Mouse (Mus musculus) heart, embryonic 13.5 days (tissue): ENCODE data around the gene Rnf121. TPM values are rescaled to one million over a fixed set of nuclear protein-coding genes. Genes with fewer than 3 reads are reported as not detected.
A peak's percentile ranks its signal among the peaks of the same experiment; 100 is the strongest.

Experiments used
- ATAC-seq: fragments of 200-750 bp; cut with Nextera tagmentation; 2 replicates; pipeline ENCODE4 v1.8.0; 2017; ENCODE audit warnings: moderate TSS enrichment; ENCODE audit not compliant: insufficient number of reproducible peaks, low FRiP score, low TSS enrichment; ENCODE audit errors: extremely low read depth
- H3K27ac ChIP-seq: fragments of 300-500 bp; sonication (generic); replicated peaks from 2 replicates; pipeline ENCODE4 v1.5.1; 2015; ENCODE audit warnings: moderate library complexity, mild to moderate bottlenecking, inconsistent platforms
- H3K27me3 ChIP-seq: fragments of 300-500 bp; sonication (generic); replicated peaks from 2 replicates; pipeline ENCODE4 v1.6.1; 2015; ENCODE audit warnings: mild to moderate bottlenecking, inconsistent platforms
- H3K36me3 ChIP-seq: fragments of 300-500 bp; sonication (generic); 2 replicates; pipeline ENCODE4 v1.6.1; 2015; ENCODE audit warnings: mild to moderate bottlenecking, inconsistent platforms
- H3K4me1 ChIP-seq: fragments of 300-500 bp; sonication (generic); 2 replicates; pipeline ENCODE4 v1.6.1; 2015; ENCODE audit warnings: inconsistent platforms
- H3K4me2 ChIP-seq: fragments of 300-500 bp; sonication (generic); 2 replicates; pipeline ENCODE4 v1.6.1; 2015; ENCODE audit warnings: inconsistent platforms, mild to moderate bottlenecking, moderate library complexity
- H3K4me3 ChIP-seq: fragments of 300-500 bp; sonication (generic); 2 replicates; pipeline ENCODE4 v1.5.1; 2015; ENCODE audit warnings: moderate library complexity, mild to moderate bottlenecking, inconsistent platforms
- H3K9ac ChIP-seq: fragments of 300-500 bp; sonication (generic); 2 replicates; pipeline ENCODE4 v1.6.1; 2015; ENCODE audit warnings: inconsistent platforms, mild to moderate bottlenecking, moderate library complexity
- H3K9me3 ChIP-seq: fragments of 300-500 bp; sonication (generic); 2 replicates; pipeline ENCODE4 v1.6.1; 2016; ENCODE audit warnings: inconsistent platforms
- WGBS: fragments of 180-500 bp; shearing (Covaris S2); methylation state at CpG from one replicate; pipeline ENCODE4 v1.1.7; 2015; ENCODE audit warnings: mixed read lengths; 5-methylcytosine and 5-hydroxymethylcytosine counted together
- polyA plus RNA-seq: library from polyadenylated mRNA; unstranded; fragments of >200 nt; fragmentation: Nextera tagmentation; extraction: Ambion mirVana; gene quantifications from 2 replicates; pipeline ENCODE4 v1.2.1, GENCODE M21; 2015

The Rnf121 gene
- polyA plus RNA-seq, 1 experiment from 2014 or later = 17.0 TPM

DNA sequence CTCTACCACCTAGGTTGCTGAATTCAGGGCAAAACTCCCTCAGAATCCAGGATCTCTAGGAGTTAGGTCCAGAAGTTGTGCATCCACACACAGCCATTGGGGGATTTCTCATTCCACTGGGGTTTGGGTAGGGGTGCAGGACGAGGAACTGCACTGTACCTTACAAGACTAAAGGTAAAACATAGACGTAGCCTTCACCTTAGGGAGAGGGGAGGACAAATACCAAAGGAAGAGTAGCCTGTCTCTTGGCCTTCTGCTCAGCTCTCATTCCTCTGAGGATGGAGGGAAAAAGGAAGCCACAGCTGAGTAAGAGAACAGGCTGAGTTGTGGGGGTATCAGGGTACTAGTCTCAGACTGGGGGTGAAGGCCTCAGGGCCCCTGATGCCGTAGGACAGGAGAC is 46.7 kb downstream of the Rnf121 start, which contains the start of gene Il18bp:
TSS of gene Il18bp (minus strand) at position 101 of the 400 bp plus-strand sequence.
- H3K4me2 ChIP-seq = peak within 1 kb of the TSS; percentile 11; the same call in 1 of the 2 replicates
- H3K9ac ChIP-seq = 0 out of 2 replicates have a peak within 1 kb of the TSS, but pooled peaks have one; percentile 19
- peaks cover 100% of the 10 kb centered on the region for H3K36me3 ChIP-seq
- no peak for ATAC-seq
- 87% methylated on average over 3 of the region's 3 CpGs for WGBS
- H3K9me3 ChIP-seq = no peaks in the 10 kb centered on the region
- peak within 1 kb of the TSS; percentile 63 for H3K27ac ChIP-seq
- H3K4me1 ChIP-seq = peaks cover 18% of the 10 kb centered on the region; the same call in 1 of the 2 replicates
- no peak within 1 kb of the TSS for H3K4me3 ChIP-seq
- H3K27me3 ChIP-seq = no peaks in the 10 kb centered on the region

DNA sequence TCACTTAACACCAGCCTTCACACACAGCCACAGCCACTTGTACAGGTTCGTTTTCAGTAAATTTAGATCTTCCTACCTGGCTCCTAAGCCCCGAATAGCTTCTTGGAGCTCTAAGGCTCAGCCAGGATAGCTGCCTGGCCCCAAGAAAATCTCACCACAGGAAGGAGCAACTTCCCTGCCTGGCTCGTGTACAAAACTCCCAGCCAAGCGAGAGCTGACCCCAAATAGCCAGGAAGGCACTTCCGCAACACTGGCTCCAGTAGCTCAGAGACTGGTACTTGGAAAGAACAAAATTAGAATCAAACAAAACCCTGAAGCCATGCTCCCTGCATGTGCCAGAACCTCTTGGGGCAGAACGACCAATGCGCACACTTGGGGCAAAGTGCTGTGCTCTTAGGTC is 47.2 kb downstream of the Rnf121 start:
- Histone ChIP-seq H3K27me3 (no peaks in the 10 kb centered on the region), H3K36me3 (peaks cover 100% of the 10 kb centered on the region), H3K4me2 (no peak overlapping the region), H3K4me3 (no peak overlapping the region), H3K9me3 (no peaks in the 10 kb centered on the region), H3K4me1 (peaks cover 18% of the 10 kb centered on the region; the same call in 1 of the 2 replicates), H3K9ac (no peak overlapping the region), H3K27ac (peak overlapping the region; percentile 63)
- no peak for ATAC-seq
- 64% methylated on average over 7 of the region's 7 CpGs for WGBS

DNA sequence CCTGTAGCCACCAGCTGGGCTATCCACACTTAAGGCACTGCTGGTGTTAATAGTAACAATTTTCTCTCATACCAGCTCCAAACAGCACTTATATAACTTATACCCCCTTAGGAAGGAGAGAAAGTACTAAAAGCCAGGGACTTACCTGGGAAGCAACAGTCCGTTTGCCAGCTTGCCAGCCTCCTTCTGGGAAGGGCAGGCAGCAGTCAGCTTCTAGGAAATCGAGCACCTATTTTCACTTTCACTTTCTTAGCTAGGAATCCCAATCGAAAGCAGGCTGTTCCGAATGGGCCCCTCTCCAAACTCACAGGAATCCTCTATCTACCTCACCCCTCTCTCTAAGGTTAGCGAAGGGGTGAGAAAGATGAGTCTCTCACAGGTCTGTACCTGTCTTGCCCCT is 47.8 kb downstream of the Rnf121 start:
- H3K36me3 ChIP-seq = peaks cover 100% of the 10 kb centered on the region
- peak overlapping the region; percentile 11; the same call in 1 of the 2 replicates for H3K4me2 ChIP-seq
- no peak for ATAC-seq
- no peak overlapping the region for H3K4me3 ChIP-seq
- H3K9ac ChIP-seq = 0 out of 2 replicates have a peak overlapping the region, but pooled peaks have one; percentile 19
- H3K9me3 ChIP-seq = no peaks in the 10 kb centered on the region
- no peaks in the 10 kb centered on the region for H3K27me3 ChIP-seq
- H3K4me1 ChIP-seq = peaks cover 18% of the 10 kb centered on the region; the same call in 1 of the 2 replicates
- H3K27ac ChIP-seq = peak overlapping the region; percentile 63; the same call in 1 of the 2 replicates
- 75% methylated on average over 5 of the region's 5 CpGs for WGBS

DNA sequence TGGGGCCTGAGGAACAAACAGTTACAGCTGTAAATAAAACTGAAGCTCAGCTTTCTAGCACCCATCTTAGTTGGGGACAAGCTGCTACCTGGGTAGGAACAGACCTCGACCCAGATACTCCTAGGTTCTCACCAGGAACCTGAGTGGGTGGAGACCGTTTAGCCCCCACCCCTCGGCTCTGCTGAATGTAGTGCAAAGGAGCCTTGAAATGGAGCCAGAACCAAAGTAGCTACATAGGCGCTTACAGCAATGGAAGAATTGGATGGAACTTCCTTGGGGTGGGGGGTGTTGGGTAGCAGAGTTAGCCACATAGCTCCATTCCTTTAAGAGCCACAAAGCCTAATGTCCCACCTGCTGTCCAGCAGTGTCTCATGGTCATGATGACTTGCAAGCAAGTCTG is 48.3 kb downstream of the Rnf121 start:
- no peak overlapping the region for H3K4me3 ChIP-seq
- peaks cover 18% of the 10 kb centered on the region; the same call in 1 of the 2 replicates for H3K4me1 ChIP-seq
- ATAC-seq = no peak
- H3K4me2 ChIP-seq = no peak overlapping the region
- H3K9ac ChIP-seq = 0 out of 2 replicates have a peak overlapping the region, but pooled peaks have one; percentile 19
- H3K27ac ChIP-seq = no peak overlapping the region
- no peaks in the 10 kb centered on the region for H3K27me3 ChIP-seq
- peaks cover 100% of the 10 kb centered on the region for H3K36me3 ChIP-seq
- WGBS = 78% methylated on average over 4 of the region's 4 CpGs
- no peaks in the 10 kb centered on the region for H3K9me3 ChIP-seq

DNA sequence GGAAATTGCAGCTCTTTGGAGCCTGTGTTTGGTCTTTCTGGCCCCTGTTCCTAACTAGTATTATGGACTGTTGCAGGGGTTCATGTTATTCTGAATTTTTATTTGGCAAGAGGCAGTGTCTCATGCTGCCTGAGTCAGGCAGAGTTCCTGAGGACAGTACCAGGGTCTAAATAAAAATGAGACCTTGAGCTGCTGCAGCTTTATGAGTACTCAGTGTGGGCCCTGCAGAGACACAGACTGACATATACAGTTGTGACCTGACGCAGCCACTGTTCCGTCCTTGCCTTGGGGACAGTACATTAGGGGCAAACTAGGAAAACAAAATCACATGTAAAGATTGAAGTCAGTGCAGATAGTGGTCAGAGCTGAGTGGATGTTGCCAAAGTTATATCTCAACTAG is 50.3 kb downstream of the Rnf121 start:
- no peaks in the 10 kb centered on the region for H3K9me3 ChIP-seq
- peaks cover 100% of the 10 kb centered on the region for H3K36me3 ChIP-seq
- no peak overlapping the region for H3K4me2 ChIP-seq
- no peaks in the 10 kb centered on the region for H3K27me3 ChIP-seq
- H3K4me1 ChIP-seq = peaks cover 18% of the 10 kb centered on the region; the same call in 1 of the 2 replicates
- H3K9ac ChIP-seq = no peak overlapping the region
- no peak overlapping the region for H3K4me3 ChIP-seq
- no peak for ATAC-seq
- 79% methylated on average over 2 of the region's 2 CpGs for WGBS
- H3K27ac ChIP-seq = no peak overlapping the region

DNA sequence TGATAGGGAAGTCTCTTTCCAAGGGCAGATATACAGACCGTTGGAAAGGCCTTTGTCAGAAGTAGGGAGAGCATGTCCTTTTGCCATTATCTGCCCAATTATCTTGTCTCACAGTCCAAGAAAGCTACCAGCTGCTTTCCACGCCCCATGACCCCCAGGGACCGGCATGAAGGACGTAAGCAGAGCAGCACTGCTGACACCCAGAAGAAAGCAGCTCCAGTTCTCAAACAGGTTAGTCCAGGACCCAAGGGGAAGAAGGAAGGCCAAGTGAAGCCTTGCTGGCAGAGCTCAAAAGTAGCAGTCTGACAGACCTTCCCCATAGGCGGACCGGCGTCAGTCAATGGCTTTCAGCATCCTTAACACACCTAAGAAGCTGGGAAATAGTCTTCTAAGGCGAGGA is 51.9 kb downstream of the Rnf121 start:
- Histone ChIP-seq H3K4me3 (no peak overlapping the region), H3K9me3 (no peaks in the 10 kb centered on the region), H3K27ac (no peak overlapping the region), H3K4me1 (peaks cover 17% of the 10 kb centered on the region; the same call in 1 of the 2 replicates), H3K9ac (no peak overlapping the region), H3K27me3 (no peaks in the 10 kb centered on the region), H3K4me2 (no peak overlapping the region), H3K36me3 (peaks cover 100% of the 10 kb centered on the region)
- WGBS = 89% methylated on average over 8 of the region's 8 CpGs
- no peak for ATAC-seq

DNA sequence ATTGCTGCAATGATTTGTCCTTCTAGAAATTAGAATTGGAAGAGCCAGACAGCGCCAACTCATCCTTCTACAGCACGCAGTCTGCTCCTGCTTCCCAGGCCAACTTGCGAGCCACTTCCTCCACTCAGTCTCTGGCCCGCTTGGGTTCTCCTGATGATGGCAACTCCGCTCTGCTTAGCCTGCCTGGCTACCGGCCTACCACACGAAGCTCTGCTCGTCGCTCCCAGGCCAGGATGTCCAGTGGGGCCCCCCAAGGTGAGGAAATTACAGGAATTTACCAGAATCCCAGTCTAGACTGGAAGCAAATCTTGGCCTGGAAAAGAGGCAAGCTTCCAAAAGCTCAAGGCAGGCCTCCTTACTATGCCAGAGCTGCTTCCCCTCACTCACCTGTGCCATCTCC is 53.4 kb downstream of the Rnf121 start:
- H3K4me1 ChIP-seq = peaks cover 1% of the 10 kb centered on the region; the same call in 1 of the 2 replicates
- H3K4me3 ChIP-seq = no peak overlapping the region
- H3K9me3 ChIP-seq = no peaks in the 10 kb centered on the region
- H3K36me3 ChIP-seq = peaks cover 100% of the 10 kb centered on the region
- 0 out of 2 replicates have a peak overlapping the region, but pooled peaks have one; percentile 15 for H3K27ac ChIP-seq
- 92% methylated on average over 9 of the region's 9 CpGs for WGBS
- ATAC-seq = no peak
- H3K9ac ChIP-seq = no peak overlapping the region
- H3K27me3 ChIP-seq = no peaks in the 10 kb centered on the region
- H3K4me2 ChIP-seq = no peak overlapping the region

DNA sequence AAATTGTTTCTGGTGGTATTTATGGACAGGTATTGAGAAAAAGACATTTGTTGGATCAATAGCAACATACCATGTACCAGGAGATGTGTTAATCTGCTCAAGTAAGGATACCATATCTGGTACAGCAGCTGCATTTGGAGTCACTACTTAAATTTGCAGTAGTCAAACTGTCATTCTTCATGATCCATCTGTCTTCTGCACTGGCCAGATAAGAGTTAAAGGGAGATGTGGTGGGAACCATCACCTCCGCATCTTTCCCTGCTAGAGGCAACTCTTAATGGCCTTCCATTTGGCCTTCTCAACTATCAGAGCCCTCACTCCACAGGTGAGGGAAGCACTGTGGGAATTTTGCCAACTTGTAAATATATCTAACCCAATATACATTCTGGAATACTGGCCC is 58.7 kb downstream of the Rnf121 start:
- Histone ChIP-seq H3K9me3 (no peaks in the 10 kb centered on the region), H3K4me1 (no peaks in the 10 kb centered on the region), H3K9ac (no peak overlapping the region), H3K4me2 (no peak overlapping the region), H3K36me3 (peaks cover 98% of the 10 kb centered on the region), H3K4me3 (no peak overlapping the region), H3K27me3 (no peaks in the 10 kb centered on the region), H3K27ac (no peak overlapping the region)
- ATAC-seq = no peak
- WGBS = 77% methylated on average over 1 of the region's 1 CpGs

DNA sequence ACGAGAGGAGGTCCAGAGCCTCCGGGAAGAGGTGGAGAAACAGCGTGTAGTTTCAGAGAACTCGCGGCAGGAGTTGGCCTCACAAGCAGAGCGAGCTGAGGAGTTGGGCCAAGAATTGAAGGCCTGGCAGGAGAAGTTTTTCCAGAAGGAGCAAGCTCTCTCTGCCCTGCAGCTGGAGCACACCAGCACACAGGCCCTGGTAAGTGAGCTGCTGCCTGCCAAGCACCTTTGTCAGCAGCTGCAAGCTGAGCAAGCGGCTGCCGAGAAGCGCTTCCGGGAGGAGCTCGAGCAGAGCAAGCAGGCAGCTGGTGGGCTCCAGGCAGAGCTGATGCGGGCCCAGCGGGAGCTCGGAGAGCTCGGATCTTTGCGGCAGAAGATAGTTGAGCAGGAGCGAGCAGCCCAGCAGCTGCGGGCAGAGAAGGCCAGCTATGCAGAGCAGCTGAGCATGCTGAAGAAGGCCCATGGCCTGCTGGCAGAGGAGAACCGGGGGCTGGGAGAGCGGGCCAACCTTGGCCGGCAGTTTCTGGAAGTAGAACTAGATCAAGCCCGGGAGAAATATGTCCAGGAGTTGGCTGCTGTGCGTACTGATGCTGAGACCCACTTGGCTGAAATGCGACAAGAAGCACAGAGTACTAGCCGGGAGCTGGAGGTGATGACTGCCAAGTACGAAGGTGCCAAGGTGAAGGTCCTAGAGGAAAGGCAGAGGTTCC is 64.2 kb downstream of the Rnf121 start:
- Histone ChIP-seq H3K27ac (no peak overlapping the region), H3K4me1 (no peaks in the 10 kb centered on the region), H3K9ac (no peak overlapping the region), H3K27me3 (no peaks in the 10 kb centered on the region), H3K36me3 (peaks cover 98% of the 10 kb centered on the region), H3K9me3 (no peaks in the 10 kb centered on the region), H3K4me3 (no peak overlapping the region), H3K4me2 (no peak overlapping the region)
- 87% methylated on average over 26 of the region's 26 CpGs for WGBS
- ATAC-seq = no peak

DNA sequence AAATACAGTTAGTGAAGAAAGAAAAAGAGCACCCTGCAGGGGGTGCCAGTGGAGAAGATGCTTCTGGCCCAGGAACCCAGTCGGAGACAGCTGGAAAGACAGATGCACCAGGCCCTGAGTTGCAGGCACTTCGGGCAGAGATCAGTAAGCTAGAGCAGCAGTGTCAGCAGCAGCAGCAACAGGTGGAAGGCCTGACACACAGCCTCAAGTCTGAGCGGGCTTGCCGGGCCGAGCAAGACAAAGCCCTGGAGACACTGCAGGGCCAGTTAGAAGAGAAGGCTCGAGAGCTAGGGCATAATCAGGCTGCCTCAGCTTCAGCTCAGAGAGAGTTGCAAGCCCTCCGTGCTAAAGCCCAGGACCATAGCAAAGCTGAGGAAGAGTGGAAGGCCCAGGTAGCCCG is 65.0 kb downstream of the Rnf121 start:
- Histone ChIP-seq H3K27ac (no peak overlapping the region), H3K4me1 (no peaks in the 10 kb centered on the region)

DNA sequence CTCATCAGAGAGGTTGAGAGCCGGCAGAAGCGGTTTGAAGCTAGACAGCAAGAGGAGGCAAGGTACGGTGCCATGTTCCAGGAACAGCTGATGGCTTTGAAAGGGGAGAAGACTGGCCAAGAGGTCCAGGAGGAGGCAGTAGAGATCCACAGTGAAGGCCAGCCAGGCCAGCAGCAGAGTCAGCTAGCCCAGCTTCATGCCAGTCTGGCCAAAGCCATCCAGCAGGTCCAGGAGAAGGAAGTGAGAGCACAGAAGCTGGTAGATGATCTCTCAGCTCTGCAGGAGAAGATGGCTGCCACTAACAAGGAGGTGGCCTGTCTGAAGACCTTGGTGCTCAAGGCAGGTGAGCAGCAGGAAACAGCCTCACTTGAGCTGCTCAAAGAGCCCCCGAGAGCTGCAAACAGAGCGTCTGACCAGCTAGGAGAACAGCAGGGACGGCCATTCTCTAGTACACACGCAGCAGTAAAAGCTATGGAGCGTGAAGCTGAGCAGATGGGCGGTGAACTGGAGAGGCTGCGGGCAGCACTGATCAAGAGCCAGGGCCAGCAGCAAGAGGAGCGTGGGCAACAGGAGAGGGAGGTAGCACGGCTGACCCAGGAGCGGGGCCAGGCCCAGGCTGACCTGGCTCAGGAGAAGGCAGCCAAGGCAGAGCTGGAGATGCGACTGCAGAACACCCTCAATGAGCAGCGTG is 65.7 kb downstream of the Rnf121 start:
- Histone ChIP-seq H3K4me1 (no peaks in the 10 kb centered on the region), H3K9ac (no peak overlapping the region), H3K4me2 (no peak overlapping the region), H3K9me3 (no peaks in the 10 kb centered on the region), H3K27ac (no peak overlapping the region), H3K4me3 (no peak overlapping the region), H3K36me3 (peaks cover 98% of the 10 kb centered on the region), H3K27me3 (no peaks in the 10 kb centered on the region)
- no peak for ATAC-seq
- 94% methylated on average over 15 of the region's 15 CpGs for WGBS

More for the DNA sequence above, 65.0 kb downstream of the Rnf121 start:
- no peak overlapping the region for H3K4me2 ChIP-seq
- no peak overlapping the region for H3K4me3 ChIP-seq
- no peak overlapping the region for H3K9ac ChIP-seq
- WGBS = 90% methylated on average over 8 of the region's 8 CpGs
- no peak for ATAC-seq
- no peaks in the 10 kb centered on the region for H3K9me3 ChIP-seq
- no peaks in the 10 kb centered on the region for H3K27me3 ChIP-seq
- peaks cover 98% of the 10 kb centered on the region for H3K36me3 ChIP-seq
